Mouse (Mus musculus) monocyte, adult 5-6 weeks (primary cell): Measurements from ENCODE around the gene Plcb3. TPM values are rescaled to one million over a fixed set of nuclear protein-coding genes. Genes with fewer than 3 reads are reported as not detected.

ENCODE experiments used
- ATAC-seq: fragments of 153-309, 156-312 bp; replicated peaks from 2 replicates; pipeline ENCODE4 v1.8.0; 2017; ENCODE audit warnings: mild to moderate bottlenecking; ENCODE audit not compliant: low TSS enrichment, insufficient number of reproducible peaks, severe bottlenecking, poor library complexity, low FRiP score
- total RNA-seq: library from RNA; stranded (forward); fragments of 200-1000, 200-491, 200-594 nt; gene quantifications from 3 replicates; pipeline ENCODE4 v1.2.3, GENCODE M21; 2017

Plcb3 gene
- 9.2 to 17.4 TPM (median 15.8 TPM) in 3 replicates for total RNA-seq

- ATAC-seq = no peak
Measured at GRCm38 (mm10) chr19:6975537-6976521, at the start of gene Plcb3. Gene Plcb3, minus strand, starts transcription at chr19:6976470.

DNA sequence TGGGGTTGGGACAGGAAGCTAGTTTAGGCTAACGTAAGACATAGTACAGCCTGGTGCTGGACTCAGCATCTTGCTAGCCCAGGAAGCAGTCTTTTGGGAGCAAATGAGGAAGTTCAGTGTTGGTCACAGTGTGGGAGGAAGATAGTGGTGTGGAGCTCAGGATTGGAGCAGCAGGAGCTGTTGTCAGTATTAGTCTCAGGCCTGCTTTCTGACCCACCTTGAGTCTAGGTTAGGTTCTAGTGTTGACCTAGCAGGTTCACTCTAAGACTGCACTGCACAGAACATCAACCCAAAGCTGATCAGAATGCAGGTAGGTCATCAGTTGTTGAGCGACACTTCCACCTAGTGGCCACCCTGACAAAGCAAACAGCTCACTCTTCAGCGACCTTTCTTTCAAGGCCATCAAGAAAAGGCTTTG, 44.0 kb upstream of the Plcb3 start:
- peak; percentile 36; the same call in 1 of the 2 replicates for ATAC-seq

GRCm38 (mm10) chr19:7019191-7019590, 42.9 kb upstream of the Plcb3 start, which contains the start of gene Fermt3:
Gene Fermt3, minus strand, starts transcription at chr19:7019469.
- peak; percentile 78 for ATAC-seq

DNA sequence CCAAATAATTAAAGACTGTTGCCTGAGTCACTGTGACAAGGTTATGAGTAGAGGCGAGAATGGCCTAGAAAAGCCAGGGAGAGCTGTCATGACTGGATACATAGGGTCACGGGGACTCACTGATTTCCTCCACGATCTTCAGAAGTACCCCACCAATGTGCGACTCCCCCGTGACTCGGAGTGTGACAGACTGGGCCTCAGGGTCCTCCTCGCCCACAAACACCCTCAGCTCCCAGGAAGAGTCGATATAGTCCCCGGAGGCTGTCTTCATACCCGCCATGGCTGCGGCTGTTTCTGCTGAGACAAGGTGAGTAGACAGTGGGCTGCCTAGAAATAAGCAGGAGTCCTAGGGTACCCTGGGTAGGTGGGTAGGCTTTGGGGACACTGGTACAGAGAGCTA, 42.3 kb upstream of the Plcb3 start:
- peak; percentile 20; the same call in 1 of the 2 replicates for ATAC-seq

- ATAC-seq = peak; percentile 40
Measured at GRCm38 (mm10) chr19:7017541-7018457, 41.5 kb upstream of the Plcb3 start.

DNA sequence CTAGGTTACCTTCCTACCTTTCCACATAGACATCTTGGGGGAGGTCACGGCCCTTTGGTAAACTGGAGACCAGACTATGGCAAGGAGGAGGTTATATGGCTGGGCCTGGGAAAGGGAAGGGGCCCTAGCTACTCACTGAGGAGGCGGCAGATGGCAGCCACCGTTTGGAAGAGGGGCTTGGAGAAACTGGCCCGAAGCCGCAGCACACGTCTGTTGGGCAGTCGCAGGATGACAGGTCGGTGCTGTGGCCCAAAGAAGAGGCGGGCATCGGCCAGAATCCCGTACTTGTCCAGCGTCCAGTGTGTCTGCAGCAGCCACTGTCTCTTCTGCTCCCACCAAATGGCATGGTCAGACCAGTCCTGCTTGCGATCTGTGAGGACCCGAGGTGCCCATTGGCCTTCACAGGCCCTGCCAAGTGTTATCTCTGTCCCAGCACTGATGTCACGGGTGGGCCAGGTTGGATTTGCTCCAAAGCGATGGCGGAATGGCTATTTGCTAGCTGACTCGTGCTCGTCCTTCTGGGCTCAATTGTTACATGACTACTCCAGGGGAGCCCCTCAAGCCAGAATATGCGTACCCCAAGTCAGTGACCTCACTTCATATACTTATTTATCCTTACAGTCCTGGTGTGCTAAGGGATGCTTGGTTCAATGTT, 38.3 kb upstream of the Plcb3 start:
- ATAC-seq = no peak

GRCm38 (mm10) chr19:7013984-7014383, 37.7 kb upstream of the Plcb3 start:
- no peak for ATAC-seq

DNA sequence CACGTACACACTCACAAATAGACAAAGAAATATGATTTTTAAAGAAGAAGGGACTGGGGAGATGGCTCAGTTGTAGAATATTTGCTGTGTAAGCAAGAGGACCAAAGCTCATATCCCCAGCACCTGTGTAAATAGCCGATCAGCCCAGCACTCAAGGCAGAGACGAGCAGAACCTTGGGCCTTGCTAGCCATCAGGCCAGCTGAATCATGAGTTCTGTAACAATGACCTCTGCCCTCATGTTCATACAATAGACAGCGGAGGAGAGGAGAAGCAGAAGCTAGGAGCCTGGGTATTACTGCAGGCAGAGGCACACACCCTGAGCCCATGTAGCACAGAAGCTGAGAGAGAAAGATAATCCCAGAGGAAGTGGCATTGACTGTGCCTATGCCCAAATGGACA, 36.2 kb upstream of the Plcb3 start:
- no peak for ATAC-seq

GRCm38 (mm10) chr19:7006892-7007593, 30.8 kb upstream of the Plcb3 start:
- ATAC-seq = no peak; the same call in 1 of the 2 replicates

GRCm38 (mm10) chr19:6999360-7000063, 23.2 kb upstream of the Plcb3 start:
- ATAC-seq = no peak

GRCm38 (mm10) chr19:6997721-6998290, 21.5 kb upstream of the Plcb3 start:
- ATAC-seq = no peak

DNA sequence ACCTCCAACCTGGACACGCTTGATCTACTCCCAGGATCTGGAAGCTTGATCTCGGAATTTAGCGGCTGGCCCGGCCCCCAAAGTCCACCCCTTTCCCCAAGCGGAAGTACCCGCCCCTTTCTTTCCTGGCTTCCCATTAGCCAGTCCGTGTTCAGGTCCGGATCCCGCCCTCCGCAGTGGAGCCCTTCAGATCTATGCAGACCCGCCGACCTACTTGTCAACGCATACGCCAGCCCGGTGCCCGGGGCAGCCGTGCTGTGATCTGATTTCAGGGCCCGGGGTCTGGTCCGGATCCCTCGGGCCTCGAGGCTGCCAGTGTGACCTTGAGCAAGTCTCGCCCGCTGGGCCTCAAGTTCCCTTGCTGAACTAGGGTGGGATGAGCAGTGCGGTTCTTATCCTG, 19.7 kb upstream of the Plcb3 start, which contains the start of the genes Nudt22 and Trpt1:
TSS of gene Nudt22 (minus strand) at position 112 of the 400 bp plus-strand sequence.
TSS of gene Trpt1 (plus strand) at position 126 of the 400 bp plus-strand sequence.
- ATAC-seq = peak; percentile 47

DNA sequence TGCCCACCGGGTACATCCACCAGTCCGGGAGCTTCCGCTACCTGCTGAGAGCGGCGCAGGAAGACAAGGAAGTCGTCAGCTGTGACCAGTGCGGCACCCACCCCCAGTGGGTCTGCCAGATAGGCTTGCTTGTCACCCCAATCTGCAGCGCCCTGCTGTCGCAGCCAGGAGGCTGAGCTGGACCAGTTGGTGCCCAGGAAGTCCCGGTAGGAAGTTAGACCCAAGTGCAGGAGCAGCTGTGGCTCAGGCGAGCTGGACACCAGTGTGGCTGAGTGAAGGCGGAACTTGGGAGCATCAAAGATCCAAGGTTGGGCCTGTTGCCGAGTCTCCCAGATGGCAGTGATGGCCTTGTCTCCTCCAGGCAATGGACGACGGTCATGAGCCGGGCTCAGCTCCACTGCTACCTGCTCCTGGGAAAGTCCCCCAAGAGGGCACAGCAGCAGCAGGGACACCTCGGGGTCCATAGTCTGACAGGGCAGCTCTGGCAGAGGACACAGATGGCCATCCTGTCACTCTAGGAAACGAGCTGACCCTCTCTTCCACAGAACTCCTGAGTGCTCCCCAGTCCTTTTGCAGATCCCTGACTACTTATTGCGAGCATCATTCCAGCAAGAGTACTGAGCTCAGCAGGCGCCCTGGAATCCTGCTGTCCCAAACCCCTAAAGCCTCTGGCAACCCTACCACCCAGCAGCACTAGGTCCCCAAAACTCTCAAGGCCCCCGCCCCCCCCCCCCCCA, 19.2 kb upstream of the Plcb3 start:
- no peak for ATAC-seq

GRCm38 (mm10) chr19:6994489-6994888, 18.2 kb upstream of the Plcb3 start:
- ATAC-seq = no peak

DNA sequence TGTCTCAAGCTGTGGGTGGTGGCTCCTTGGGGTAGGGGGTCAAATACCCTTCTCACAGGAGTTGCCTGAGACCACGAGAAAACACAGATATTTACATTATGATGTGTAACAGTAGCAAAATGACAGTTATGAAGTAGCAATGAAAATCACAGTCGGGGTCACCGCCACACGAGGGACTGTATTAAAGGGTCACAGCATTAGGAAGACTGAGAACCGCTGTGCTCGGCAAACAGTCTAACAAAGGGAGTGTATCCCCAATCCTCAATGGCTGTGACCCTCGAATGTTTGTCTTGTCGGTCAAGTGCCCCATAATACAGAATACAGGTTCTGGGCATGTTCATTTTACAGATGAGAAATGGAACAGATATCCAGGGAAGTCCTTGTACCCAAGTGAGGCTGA, 17.7 kb upstream of the Plcb3 start:
- ATAC-seq = no peak

DNA sequence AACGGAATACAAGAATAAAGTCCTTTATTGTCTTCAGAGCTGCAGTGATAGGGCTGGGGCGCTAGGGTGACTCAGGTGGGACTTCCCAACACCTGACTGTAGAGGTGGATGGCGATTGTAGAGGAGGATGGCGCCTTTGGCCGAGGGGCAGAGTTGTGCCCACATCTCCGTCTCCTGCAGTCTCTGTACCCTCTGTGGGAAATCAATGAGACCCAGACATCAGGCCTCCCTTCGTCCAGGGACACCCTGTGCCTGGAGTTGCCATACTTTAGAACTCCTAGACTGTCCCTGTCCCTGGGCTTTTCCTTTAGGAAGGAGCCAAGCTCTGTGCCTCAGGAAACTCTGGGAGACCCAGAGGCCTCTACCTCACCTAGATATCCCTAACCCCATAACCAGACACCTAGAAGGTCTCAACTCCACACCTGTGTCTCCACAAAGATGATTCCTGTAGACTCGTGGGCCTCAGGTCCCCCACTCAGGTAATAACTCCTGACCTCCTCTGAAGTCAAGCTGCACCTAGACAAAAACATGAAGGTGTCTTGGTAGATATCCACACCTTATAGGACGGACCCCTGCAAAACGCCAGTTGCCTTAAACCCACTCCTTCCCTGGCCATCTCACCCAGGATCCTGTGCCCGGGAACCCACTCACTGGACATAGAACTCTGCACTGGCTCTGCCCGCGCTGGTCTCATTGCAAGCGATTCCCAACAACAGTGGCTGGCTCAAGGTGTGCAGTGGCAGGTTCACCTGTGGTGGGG, 16.9 kb upstream of the Plcb3 start:
- no peak for ATAC-seq
